Mouse (Mus musculus) embryonic facial prominence, embryonic 14.5 days (tissue): ENCODE measurements around the gene Txnip. TPM values are rescaled to one million over a fixed set of nuclear protein-coding genes. Genes with fewer than 3 reads are reported as not detected.
"Not testable (repeated sequence)": the region's sequence is repeated elsewhere in the genome, so short reads cannot be mapped to it uniquely, and the experiment has no call there.

Experiments
- ATAC-seq: fragments of 200-750 bp; cut with Nextera tagmentation; 2 replicates; pipeline ENCODE4 v1.8.0; 2017; ENCODE audit warnings: low read depth, moderate number of reproducible peaks, moderate TSS enrichment
- DNase-seq: peaks from one replicate; pipeline ENCODE4 v3.0.0-alpha.2; 2015; ENCODE audit warnings: low spot score
- H3K27ac ChIP-seq: fragments of 300-500 bp; sonication (generic); replicated peaks from 2 replicates; pipeline ENCODE4 v1.5.1; 2014; ENCODE audit warnings: low read depth, mild to moderate bottlenecking, low read length, moderate library complexity
- H3K27me3 ChIP-seq: fragments of 300-500 bp; sonication (generic); replicated peaks from 2 replicates; pipeline ENCODE4 v1.6.1; 2014; ENCODE audit warnings: low read length; ENCODE audit not compliant: control insufficient read depth, insufficient read depth
- H3K36me3 ChIP-seq: fragments of 300-500 bp; sonication (generic); 2 replicates; pipeline ENCODE4 v1.6.1; 2014; ENCODE audit warnings: low read length, mixed read lengths; ENCODE audit not compliant: control insufficient read depth, insufficient read depth
- H3K4me1 ChIP-seq: fragments of 300-500 bp; sonication (generic); 2 replicates; pipeline ENCODE4 v1.6.1; 2014; ENCODE audit warnings: antibody characterized with exemption, low read length; ENCODE audit not compliant: control insufficient read depth, insufficient read depth
- H3K4me2 ChIP-seq: fragments of 300-500 bp; sonication (generic); 2 replicates; pipeline ENCODE4 v1.6.1; 2014; ENCODE audit warnings: low read depth, mild to moderate bottlenecking, low read length, moderate library complexity, mixed read lengths
- H3K4me3 ChIP-seq: fragments of 300-500 bp; sonication (generic); 2 replicates; pipeline ENCODE4 v1.5.1; 2014; ENCODE audit warnings: low read depth, mild to moderate bottlenecking, low read length
- H3K9ac ChIP-seq: fragments of 300-500 bp; sonication (generic); 2 replicates; pipeline ENCODE4 v1.6.1; 2014; ENCODE audit warnings: low read depth, mild to moderate bottlenecking, low read length, moderate library complexity, mixed read lengths
- H3K9me3 ChIP-seq: fragments of 300-500 bp; sonication (generic); 2 replicates; pipeline ENCODE4 v1.6.1; 2016; ENCODE audit warnings: low read length; ENCODE audit not compliant: control insufficient read depth
- WGBS: fragments of 180-500 bp; shearing (Covaris S2); extraction: QIAGEN DNeasy Blood & Tissue Kit; methylation state at CpG from one replicate; pipeline ENCODE4 v1.1.7; 2014; 5-methylcytosine and 5-hydroxymethylcytosine counted together
- polyA plus RNA-seq: library from polyadenylated mRNA; unstranded; fragments of >200 nt; fragmentation: Nextera tagmentation; extraction: Ambion mirVana; gene quantifications from 2 replicates; pipeline ENCODE4 v1.2.1, GENCODE M21; 2014

The Txnip gene
- polyA plus RNA-seq, result 160 and 166 TPM in 2 replicates

DNA sequence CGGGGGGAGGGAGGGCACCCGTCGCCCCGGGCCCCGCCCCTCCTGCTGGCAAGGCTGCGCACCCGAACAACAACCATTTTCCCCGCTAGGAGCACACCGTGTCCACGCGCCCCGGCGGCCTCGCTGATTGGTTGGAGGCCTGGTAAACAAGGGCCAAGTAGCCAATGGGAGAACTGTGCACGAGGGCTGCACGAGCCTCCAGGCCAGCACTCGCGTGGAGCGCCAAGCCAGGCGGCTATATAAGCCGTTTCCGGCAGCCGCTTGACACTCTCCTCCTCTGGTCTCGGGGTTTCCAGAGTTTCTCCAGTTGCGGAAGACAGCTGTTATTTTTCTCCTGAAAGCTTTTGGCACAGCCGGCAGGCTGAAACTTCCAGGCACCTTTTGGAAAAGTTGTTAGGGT, at the start of gene Txnip:
Gene Txnip (plus strand): TSS at position 264 of the 400 bp plus-strand sequence.
- DNase-seq (peak; percentile 100), ATAC-seq (peak; percentile 99)
- H3K4me2 ChIP-seq, result peak within 1 kb of the TSS; percentile 84
- H3K4me1 ChIP-seq, result peaks cover 34% of the 10 kb centered on the region
- no peaks in the 10 kb centered on the region for H3K9me3 ChIP-seq
- no peaks in the 10 kb centered on the region for H3K27me3 ChIP-seq
- 0% methylated on average over 21 of the region's 26 CpGs for WGBS
- peak within 1 kb of the TSS; percentile 91 for H3K27ac ChIP-seq
- peak within 1 kb of the TSS; percentile 64 for H3K4me3 ChIP-seq
- peak within 1 kb of the TSS; percentile 78 for H3K9ac ChIP-seq
- peaks cover 22% of the 10 kb centered on the region for H3K36me3 ChIP-seq

DNA sequence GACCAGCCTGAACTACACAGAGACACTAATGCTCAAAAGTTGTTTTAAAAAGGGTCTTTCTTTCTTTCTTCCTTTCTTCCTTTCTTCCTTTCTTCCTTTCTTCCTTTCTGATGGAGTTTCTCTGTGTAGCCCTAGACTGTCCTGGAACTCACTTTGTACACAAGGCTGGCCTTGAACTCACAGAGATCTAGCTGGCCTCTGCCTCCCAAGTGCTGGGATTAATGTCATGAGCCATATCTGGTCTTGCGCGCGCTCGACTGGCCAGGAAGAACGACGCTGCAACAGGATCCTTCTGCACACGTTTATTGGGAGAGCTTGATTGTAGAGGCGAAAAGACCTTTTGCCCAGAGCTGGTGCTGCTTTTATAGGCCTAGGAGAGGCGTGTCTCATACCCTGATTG, 49.8 kb upstream of the Txnip start:
- H3K4me2 ChIP-seq, H3K27me3 ChIP-seq, ATAC-seq, H3K36me3 ChIP-seq, H3K9ac ChIP-seq, H3K4me3 ChIP-seq, DNase-seq, H3K4me1 ChIP-seq, H3K9me3 ChIP-seq, H3K27ac ChIP-seq: not testable (repeated sequence)
- WGBS, result 91% methylated on average over 7 of the region's 9 CpGs

DNA sequence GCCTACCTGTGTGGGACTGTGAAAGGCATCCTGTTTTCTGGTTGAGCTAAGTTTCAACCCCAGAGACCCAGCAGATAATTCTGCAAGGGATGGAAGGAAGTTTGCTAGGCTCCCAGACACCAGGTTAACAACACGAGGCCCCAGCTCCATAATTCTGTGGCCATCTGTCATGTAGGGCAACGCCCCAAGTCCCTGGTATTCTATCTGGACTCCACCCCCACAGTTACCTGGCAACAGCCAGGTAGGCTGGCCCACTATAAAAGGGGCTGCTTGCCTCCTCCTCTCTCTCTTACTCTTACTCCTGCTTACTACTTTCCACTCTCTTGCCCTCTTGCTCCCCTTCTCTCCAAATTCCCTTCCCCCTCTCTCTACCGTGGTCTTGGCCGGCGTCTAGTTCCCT, 37.6 kb upstream of the Txnip start:
- H3K4me1 ChIP-seq, result no peaks in the 10 kb centered on the region
- no peak for ATAC-seq
- DNase-seq, result no peak
- 55% methylated on average over 5 of the region's 5 CpGs for WGBS
- 0 out of 2 replicates have a peak, but pooled peaks cover 3% of the 10 kb centered on the region for H3K27me3 ChIP-seq
- H3K9me3 ChIP-seq, result no peaks in the 10 kb centered on the region
- H3K36me3 ChIP-seq, result no peaks in the 10 kb centered on the region
- no peak overlapping the region for H3K9ac ChIP-seq
- H3K27ac ChIP-seq, result no peak overlapping the region
- no peak overlapping the region for H3K4me2 ChIP-seq
- H3K4me3 ChIP-seq, result no peak overlapping the region

GRCm38 (mm10) chr3:96522149-96522548, 35.6 kb upstream of the Txnip start:
- no peak for ATAC-seq
- no peaks in the 10 kb centered on the region for H3K9me3 ChIP-seq
- DNase-seq, result no peak
- H3K36me3 ChIP-seq, result no peaks in the 10 kb centered on the region
- H3K27ac ChIP-seq, result no peak overlapping the region
- H3K9ac ChIP-seq, result no peak overlapping the region
- no peak overlapping the region for H3K4me2 ChIP-seq
- H3K27me3 ChIP-seq, result peaks cover 20% of the 10 kb centered on the region
- H3K4me1 ChIP-seq, result peaks cover 3% of the 10 kb centered on the region
- no peak overlapping the region for H3K4me3 ChIP-seq
- 61% methylated on average over 4 of the region's 4 CpGs for WGBS

DNA sequence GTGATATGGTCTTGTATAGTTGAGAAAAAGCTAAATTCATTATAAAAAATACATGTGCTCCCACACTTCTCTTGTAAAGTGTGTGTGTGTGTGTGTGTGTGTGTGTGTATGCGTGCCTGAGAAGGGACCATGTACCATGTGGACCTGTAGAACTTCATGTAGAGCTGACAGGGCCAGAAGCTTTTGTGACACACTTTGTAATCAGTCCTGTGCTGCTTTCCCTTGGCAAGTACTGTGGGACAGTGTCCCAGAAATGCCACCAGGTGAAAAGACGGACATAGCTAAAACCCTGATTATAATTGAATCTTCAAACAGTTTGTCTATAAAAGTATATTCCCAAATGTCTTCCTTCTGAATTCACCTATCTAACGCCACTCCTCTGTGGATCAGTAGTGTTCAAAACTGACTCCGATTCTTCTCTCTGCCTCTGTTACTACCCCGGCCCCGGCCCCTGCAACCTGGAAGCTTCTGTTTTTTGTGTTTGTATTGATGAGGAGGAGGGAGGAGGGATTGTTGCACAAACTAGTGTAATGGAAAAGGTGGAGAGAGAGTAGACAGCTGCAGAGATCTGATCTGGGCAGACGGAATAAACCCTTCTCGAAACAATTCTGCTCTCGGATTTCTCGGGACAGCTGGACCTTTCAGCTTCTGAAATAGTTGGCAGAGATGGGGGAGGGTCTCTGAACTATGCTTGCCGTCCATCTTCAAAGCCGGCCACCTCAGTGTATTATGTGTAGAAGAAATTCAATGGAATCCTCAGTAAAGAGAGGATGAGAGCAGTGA, 33.5 kb upstream of the Txnip start:
- Histone ChIP-seq H3K36me3 (no peaks in the 10 kb centered on the region), H3K27ac (no peak overlapping the region), H3K4me3 (no peak overlapping the region), H3K9me3 (no peaks in the 10 kb centered on the region), H3K9ac (no peak overlapping the region), H3K27me3 (peaks cover 40% of the 10 kb centered on the region), H3K4me2 (no peak overlapping the region), H3K4me1 (peaks cover 8% of the 10 kb centered on the region)
- 62% methylated on average over 12 of the region's 12 CpGs for WGBS
- 0 out of 2 replicates have a peak, but pooled peaks have one; percentile 39 for ATAC-seq
- peak; percentile 56 for DNase-seq

GRCm38 (mm10) chr3:96524914-96525313, 32.8 kb upstream of the Txnip start, which contains the start of gene Hfe2:
Hfe2 (plus strand) TSS chr3:96525172.
- ATAC-seq, result no peak

DNA sequence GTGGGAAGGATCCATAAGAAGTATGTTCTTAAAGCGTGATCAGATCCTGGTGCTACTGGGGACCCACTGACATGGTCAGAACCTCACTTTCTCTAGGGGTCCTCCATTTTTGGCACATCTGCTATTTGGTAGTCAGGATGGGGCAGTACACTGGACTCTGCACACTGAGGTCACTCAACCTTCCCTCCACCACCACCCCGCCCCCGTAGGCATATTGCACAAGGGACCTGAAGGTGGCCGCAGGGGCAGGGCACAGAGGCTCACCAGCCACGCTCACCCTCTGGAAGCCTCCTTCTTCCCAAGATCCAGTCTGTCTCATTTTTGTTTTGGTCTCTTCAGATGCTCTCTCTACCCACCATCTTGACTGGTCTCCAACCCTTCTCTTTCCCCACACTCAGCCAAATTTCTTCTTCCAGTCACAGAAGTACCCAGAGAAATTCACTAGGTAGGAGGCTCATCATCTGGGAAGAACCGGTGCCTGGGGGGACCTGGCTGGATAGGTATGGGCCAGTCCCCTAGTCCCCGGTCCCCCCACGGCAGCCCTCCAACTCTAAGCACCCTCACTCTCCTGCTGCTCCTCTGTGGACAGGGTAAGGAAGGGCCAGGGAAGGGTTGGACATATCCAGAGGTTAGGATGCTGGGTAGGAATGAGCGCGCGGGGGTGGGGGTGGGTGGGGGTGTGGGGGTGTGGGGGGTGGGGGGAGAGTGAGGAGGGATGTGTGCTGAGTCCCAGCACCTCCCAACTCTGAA, 31.6 kb upstream of the Txnip start:
- DNase-seq, result no peak
- Histone ChIP-seq H3K9ac (no peak overlapping the region), H3K27me3 (peaks cover 40% of the 10 kb centered on the region), H3K4me1 (peaks cover 8% of the 10 kb centered on the region), H3K4me2 (peak overlapping the region; percentile 79; the same call in 1 of the 2 replicates), H3K36me3 (no peaks in the 10 kb centered on the region), H3K9me3 (no peaks in the 10 kb centered on the region), H3K4me3 (peak overlapping the region; percentile 11; the same call in 1 of the 2 replicates), H3K27ac (no peak overlapping the region)
- 63% methylated on average over 9 of the region's 11 CpGs for WGBS
- no peak for ATAC-seq

More at GRCm38 (mm10) chr3:96524914-96525313, 32.8 kb upstream of the Txnip start, which contains the start of gene Hfe2:
- peaks cover 8% of the 10 kb centered on the region for H3K4me1 ChIP-seq
- H3K27ac ChIP-seq, result no peak within 1 kb of the TSS
- no peaks in the 10 kb centered on the region for H3K36me3 ChIP-seq
- H3K9me3 ChIP-seq, result no peaks in the 10 kb centered on the region
- 73% methylated on average over 4 of the region's 4 CpGs for WGBS
- DNase-seq, result peak; percentile 20
- no peak within 1 kb of the TSS; the same call in 1 of the 2 replicates for H3K4me2 ChIP-seq
- no peak within 1 kb of the TSS for H3K9ac ChIP-seq
- peaks cover 40% of the 10 kb centered on the region for H3K27me3 ChIP-seq
- H3K4me3 ChIP-seq, result no peak within 1 kb of the TSS; the same call in 1 of the 2 replicates

GRCm38 (mm10) chr3:96526864-96527542, 30.8 kb upstream of the Txnip start:
- H3K27ac ChIP-seq, result no peak overlapping the region
- peak; percentile 73; the same call in 1 of the 2 replicates for ATAC-seq
- no peaks in the 10 kb centered on the region for H3K9me3 ChIP-seq
- H3K36me3 ChIP-seq, result no peaks in the 10 kb centered on the region
- peak overlapping the region; percentile 46 for H3K4me3 ChIP-seq
- H3K4me1 ChIP-seq, result peaks cover 8% of the 10 kb centered on the region
- peak overlapping the region; percentile 79 for H3K4me2 ChIP-seq
- DNase-seq, result no peak
- peak overlapping the region; percentile 50 for H3K9ac ChIP-seq
- WGBS, result 6% methylated on average over 27 of the region's 44 CpGs
- H3K27me3 ChIP-seq, result peaks cover 40% of the 10 kb centered on the region
